Mouse (Mus musculus): ENCODE data around the gene Pip4k2b.
"Not testable (repeated sequence)": the region's sequence is repeated elsewhere in the genome, so short reads cannot be mapped to it uniquely, and the experiment has no call there.

Gene Pip4k2b

GRCm38 (mm10) chr11:97714784-97715760 lies 29.4 kb downstream of the Pip4k2b start:
- DNase-seq (ENCODE audit: low read depth, low spot score): no peak

- DNase-seq (ENCODE audit: low read depth, low spot score): peak; percentile 59
Measured at GRCm38 (mm10) chr11:97714356-97714755, 30.1 kb downstream of the Pip4k2b start.

DNA sequence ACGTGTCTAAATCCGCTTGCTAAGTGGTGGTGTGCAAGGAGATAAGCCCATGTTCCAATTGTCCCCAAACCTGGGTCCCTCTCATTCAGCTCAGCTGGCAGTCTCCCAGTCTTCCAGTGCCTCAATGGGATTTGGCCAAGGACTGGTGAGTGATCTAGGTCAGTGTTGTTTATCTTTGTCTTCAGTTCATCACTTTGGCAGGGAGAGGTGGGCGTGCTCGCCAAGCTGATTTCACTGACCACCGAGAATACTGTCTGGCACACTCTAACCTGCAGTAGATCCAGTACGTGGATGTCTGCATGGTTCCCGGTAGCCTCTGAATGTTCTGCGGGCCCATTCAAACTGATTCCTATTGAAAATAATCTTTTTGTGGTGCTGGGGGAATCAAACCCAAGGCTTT lies 30.6 kb downstream of the Pip4k2b start:
- no peak for DNase-seq (ENCODE audit: low read depth, low spot score)

DNA sequence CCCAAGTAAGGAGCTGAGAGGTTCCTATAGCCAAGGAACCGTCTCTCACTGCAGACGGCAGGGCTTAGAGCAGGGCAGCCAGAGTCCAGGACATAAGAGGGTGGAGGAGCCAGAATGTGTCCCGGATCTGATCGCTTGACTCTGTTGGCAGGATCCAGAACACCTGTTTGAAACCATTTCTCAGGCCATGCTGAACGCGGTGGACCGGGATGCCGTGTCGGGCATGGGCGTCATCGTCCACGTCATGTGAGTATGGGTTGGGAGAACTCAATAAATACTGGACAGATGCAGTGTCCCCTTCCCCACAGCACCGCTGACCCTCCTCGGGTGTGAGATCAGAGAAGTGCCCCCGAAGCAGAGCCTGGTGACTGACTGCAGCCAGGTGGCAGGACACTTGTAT lies 32.2 kb downstream of the Pip4k2b start:
- DNase-seq (ENCODE audit: low read depth, low spot score): no peak

DNA sequence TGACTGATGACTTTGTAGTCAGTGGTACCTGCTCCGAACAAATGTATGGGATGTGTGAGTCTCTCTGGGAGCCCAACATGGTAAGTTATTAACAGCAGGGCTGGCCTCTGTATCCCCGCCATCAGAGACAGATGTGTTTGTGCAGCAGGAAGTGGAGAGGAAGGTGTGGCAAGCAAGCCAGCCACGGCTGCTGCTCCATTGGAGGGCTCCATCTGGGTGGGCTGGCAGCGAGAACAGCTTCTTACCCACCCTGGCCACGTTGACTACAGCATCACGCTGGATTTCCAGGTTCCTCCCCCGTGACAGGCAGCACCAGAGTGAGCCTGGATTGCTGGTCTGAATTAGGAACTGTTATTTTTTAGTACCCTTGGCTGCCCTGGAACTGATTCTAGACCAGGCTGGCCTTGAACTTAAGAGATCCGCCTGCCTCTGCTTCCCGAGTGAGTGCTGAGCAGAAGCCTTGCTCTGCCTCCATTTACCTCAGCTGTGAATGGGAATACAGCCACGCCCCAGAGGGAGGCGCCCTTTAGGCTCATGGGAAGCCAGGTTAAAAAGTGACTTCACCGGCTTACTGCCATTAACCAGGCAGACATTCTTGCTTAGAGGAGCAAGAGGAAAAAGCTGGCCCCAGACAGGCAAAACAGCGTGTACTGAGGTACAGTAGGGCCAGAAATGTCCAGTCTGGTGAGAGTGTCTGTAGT lies 33.2 kb downstream of the Pip4k2b start:
- peak; percentile 61 for DNase-seq (ENCODE audit: low read depth, low spot score)

DNA sequence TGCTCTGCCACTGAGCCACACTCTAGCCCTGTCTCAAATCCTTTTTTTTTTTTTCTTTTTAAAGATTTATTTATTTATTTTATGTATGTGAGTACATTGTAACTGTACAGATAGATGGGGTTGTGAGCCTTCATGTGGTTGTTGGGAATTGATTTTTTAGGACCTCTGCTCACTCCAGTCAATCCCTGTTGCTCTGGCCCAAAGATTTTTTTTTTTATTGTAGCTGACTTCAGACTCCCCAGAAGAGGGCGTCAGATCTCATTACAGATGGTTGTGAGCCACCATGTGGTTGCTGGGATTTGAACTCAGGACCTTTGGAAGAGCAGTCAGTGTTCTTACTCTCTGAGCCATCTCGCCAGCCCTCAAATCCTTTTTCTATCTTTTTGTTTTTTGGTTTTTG lies 34.4 kb downstream of the Pip4k2b start:
- DNase-seq (ENCODE audit: low read depth, low spot score): not testable (repeated sequence)

- peak; percentile 100 for DNase-seq (ENCODE audit: low read depth, low spot score)
Measured at GRCm38 (mm10) chr11:97703039-97703826, 41.3 kb downstream of the Pip4k2b start, which contains the start of gene Psmb3. Gene Psmb3, plus strand, starts transcription at chr11:97703399.

GRCm38 (mm10) chr11:97702393-97702745 lies 42.1 kb downstream of the Pip4k2b start:
- peak; percentile 77 for DNase-seq (ENCODE audit: low read depth, low spot score)

DNA sequence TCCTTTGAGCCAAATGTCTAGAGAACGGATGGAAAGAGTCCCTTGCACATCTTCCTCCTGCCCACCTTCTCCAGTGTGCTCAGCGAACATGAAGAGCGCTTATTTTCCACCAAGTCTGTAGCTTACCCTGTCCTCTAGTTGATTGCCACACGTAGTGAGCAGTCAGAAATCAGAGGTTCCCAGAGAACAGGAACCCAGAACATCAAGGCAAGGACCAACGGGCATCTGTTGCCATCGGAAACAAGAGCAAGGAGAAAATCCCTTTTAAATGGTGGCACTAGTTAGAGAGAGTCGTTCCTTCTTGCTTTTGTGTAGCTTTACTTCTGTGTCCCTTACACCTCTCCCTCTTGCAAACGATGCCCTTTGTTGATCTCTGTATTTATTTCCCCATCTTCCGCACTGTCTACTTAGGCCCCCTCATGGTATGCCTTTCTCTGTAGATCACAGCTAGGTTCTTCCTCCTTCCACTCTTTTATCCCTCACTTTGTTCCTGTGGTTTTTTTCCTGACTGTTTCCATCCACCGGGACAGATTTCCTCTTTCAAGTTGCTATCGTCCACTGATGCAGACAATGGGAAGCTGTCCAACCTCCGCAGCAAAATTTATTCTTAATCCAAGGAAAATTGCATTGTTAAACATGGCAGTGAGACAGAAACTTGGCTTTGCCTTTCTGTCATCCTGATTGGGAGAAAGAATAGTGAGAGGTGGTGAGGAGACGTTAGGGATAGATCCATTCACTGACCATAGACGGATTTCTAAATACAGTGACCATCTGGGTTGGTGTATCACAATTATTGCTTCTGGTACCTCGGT lies 42.7 kb downstream of the Pip4k2b start:
- DNase-seq (ENCODE audit: low read depth, low spot score): no peak

DNA sequence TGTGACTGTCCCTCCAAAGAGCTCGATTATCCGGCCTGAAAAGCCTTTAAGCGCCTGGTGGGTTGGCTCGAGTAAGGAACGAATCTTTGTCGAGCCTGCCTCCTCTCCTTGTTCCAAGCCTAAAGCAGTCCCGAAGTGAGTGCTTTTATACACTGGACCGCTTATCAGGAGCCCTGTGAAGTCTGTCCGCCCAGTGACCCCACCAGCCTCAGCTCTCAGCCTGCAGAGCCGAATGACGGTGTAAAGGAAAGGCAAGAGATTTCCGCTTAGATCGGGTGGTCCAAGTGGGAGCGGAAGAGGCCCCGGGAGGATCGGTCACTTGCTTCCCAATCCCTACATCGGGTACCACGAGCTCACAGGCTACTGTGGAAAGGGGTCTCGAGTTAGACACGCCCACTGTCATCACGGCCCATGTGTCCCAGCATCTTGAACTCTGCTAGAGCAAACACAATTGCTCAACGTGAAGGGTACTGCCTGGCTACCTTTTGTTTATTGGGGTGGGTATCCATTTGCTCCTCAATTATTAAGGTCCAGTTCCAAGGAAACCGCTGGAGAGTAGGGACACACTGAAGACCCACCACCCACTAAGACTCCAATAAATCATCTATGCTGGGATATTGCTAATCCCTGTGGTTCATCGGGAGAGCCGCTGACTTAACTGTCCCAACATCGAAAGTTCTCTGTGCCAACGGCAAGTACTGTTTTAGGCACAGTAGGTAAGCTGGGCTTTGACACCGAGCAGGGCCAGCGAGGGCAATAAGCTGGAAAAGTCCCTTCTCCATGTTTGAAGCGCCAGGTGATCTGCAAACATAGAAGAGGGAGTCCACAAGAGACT lies 43.5 kb downstream of the Pip4k2b start:
- no peak for DNase-seq (ENCODE audit: low read depth, low spot score)

DNA sequence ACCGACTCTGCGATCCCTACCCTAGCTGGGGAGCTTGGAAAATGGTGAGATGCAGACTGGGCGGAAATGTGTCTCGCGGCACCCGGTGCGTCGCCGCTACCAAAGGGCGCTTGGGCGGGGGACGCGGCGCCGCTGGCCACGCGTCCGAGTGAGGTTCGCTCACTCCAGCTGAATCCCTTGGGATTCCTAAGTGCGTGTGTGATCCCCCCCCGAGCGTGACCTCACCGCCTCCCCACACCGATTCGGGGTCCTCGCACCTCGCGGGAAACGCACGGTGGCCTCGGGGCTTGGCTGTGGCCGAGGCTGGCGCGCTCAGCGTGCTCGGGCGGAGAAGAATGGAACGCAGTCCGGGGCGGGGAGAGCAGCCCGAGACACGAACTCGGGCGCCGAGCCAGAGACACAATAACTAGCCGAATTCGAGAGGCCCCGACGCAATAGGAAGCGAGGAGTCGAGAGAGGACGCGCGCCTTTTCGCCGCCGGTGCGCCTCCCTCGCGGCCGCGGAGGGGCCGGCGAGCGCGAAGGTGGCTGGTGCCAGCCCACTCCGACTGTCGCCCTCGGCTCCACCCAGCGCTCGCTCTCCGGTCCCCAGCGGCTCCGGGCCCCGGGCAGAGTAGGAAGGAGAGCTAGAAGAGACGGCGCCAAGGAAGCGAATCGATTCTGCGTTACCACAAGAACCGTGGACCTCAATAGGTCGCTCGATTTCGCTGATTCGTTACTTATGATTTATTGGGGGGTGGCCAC lies 44.3 kb downstream of the Pip4k2b start, which contains the start of gene Pcgf2:
TSS of gene Pcgf2 (minus strand) at position 495 of the 743 bp plus-strand sequence.
- DNase-seq (ENCODE audit: low read depth, low spot score): no peak

GRCm38 (mm10) chr11:97699626-97700002 lies 44.9 kb downstream of the Pip4k2b start:
- peak; percentile 98 for DNase-seq (ENCODE audit: low read depth, low spot score)

GRCm38 (mm10) chr11:97698741-97699611 lies 45.5 kb downstream of the Pip4k2b start:
- DNase-seq (ENCODE audit: low read depth, low spot score): peak; percentile 93

DNA sequence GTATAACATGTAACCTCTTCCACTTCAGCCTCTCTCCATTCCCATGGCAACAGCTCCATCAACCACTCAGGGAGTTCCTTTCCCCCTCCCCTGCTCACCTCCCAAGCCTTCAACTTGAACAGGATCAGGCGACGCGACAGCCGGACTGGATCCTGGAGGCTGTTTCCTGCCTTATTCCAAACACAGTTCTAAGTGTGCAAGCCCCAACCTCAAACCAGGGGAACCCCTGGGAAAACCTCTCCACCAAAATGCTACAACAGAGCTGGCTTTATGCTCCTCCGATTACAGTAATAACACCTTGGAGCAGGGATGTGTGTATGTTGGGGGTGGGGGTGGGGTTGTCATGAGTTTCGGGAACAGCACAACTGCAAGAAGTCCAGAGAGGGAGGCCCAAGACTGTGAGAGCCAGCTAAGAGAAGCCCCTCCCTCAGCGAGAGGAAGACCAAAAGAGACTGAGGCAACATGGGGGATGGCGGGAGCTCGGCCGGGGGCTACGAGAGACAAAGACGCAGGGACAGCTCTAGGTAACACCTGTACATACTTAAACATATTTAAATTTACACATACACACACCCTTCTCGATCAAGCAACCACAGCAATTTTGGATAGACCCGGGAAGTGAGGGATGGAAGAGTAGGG lies 46.5 kb downstream of the Pip4k2b start:
- peak; percentile 77 for DNase-seq (ENCODE audit: low read depth, low spot score)

DNA sequence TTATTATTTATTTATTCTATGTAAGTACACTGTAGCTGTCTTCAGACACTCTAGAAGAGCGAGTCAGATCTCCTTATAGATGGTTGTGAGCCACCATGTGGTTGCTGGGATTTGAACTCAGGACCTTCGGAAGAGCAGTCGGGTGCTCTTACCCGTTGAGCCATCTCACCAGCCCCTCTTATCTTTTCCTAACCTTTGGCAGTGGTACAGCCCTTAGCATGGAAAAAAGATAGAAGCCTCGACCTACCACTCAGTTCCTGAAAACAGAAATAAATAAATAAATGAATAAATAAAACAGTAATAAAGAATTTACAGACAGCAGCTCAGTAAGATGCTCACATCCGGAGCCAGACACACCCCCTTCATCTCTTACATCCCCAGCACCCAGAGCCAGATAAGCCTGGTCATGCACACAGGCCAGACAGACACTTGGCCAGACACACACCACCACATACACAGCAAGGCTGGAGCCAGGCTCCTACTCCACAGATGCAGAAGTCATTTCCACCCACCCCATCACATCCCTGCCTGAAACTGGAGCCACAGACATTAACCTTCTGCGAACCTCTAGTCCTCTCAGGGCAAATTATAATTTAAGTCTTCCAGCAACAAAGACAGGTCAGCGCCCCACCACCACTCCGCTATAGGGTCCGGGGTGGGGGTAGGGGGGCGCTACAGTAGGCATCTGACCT lies 47.2 kb downstream of the Pip4k2b start:
- no peak for DNase-seq (ENCODE audit: low read depth, low spot score)

DNA sequence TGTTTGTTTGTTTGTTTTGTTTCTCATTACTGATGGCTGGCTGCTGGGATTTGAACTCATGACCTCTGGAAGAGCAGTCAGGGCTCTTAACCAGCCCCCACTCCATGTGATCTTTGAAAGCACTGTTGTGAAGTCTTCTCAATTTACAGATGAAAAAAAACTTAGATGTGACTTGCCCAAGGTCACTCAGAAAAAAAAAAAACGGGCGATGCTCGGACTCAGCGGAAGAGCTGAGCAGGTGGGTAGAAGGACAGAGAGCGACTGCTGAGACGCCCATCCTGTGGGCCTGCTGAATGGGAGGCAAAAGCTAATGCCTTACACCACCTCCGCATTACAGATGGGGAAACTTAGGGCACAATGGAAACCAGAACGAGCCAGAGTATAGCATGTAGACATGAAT lies 47.8 kb downstream of the Pip4k2b start:
- DNase-seq (ENCODE audit: low read depth, low spot score): peak; percentile 90

- DNase-seq (ENCODE audit: low read depth, low spot score): peak; percentile 60
Measured at GRCm38 (mm10) chr11:97695712-97696401, 48.6 kb downstream of the Pip4k2b start.
